Mouse (Mus musculus): Measurements from ENCODE around the gene Nphs1. TPM values are rescaled to one million over a fixed set of nuclear protein-coding genes. Genes with fewer than 3 reads are reported as not detected.
"Not testable (repeated sequence)": the region's sequence is repeated elsewhere in the genome, so short reads cannot be mapped to it uniquely, and the experiment has no call there.

The Nphs1 gene
- polyA plus RNA-seq, 1 experiment from 2014 or later, result 1.4 TPM

DNA sequence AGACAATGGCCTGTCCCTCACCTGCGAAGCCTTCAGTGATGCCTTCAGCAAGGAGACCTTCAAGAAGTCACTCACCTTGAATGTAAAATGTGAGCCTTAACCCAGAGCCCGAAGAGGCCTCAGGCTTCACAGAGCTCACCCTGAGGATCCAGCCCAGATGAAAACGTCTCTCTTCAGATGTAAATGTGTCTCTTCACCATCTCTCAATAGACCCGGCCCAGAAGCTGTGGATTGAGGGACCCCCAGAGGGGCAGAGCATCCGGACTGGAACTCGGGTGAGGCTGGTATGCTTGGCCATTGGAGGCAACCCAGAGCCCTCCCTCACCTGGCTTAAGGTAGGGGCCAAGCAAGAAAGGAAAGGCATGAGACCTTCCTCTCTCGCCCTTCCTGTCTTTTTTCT lies 5.5 kb downstream of the Nphs1 start:
- Histone ChIP-seq H3K4me1 (ENCODE audit: control insufficient read depth, insufficient read depth, low read length) (0 out of 2 replicates have a peak, but pooled peaks cover 1% of the 10 kb centered on the region), H3K27ac (replicated peaks; ENCODE audit: low read depth, low read length) (no peak overlapping the region), H3K9me3 (ENCODE audit: control insufficient read depth, low read length) (no peaks in the 10 kb centered on the region), H3K27me3 (ENCODE audit: control insufficient read depth, insufficient read depth, low read length) (peaks cover 76% of the 10 kb centered on the region), H3K4me2 (ENCODE audit: low read length) (no peak overlapping the region), H3K9ac (replicated peaks; ENCODE audit: low read length) (no peak overlapping the region), H3K36me3 (ENCODE audit: control insufficient read depth, insufficient read depth, low read length) (no peaks in the 10 kb centered on the region), H3K4me3 (replicated peaks; ENCODE audit: low read depth, low read length) (no peak overlapping the region)
- ATAC-seq (ENCODE audit: low FRiP score, low TSS enrichment) (no peak), DNase-seq (no peak)
- WGBS, result 17% methylated on average over 7 of the region's 7 CpGs

DNA sequence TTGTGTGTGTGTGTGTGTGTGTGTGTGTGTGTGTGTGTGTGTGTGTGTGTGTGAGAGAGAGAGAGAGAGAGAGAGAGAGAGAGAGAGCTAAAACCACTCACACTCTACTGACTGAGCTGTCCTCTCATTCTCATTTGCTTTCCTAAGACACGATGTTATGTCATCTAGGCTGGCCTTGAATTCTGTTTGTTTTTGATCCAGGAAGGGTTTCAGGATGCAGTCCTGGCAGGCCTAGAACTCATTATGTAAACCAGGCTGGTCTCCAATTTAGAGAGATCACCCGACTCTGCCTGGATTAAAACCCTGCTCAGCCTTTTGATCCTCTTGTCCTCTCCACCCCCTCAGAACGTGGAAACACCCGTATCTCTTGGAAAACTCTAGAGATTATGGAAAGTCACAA lies 5.9 kb downstream of the Nphs1 start:
- H3K27me3 ChIP-seq (ENCODE audit: control insufficient read depth, insufficient read depth, low read length), result peaks cover 78% of the 10 kb centered on the region
- H3K27ac ChIP-seq (replicated peaks; ENCODE audit: low read depth, low read length), result no peak overlapping the region
- H3K4me2 ChIP-seq (ENCODE audit: low read length), result no peak overlapping the region
- H3K4me3 ChIP-seq (replicated peaks; ENCODE audit: low read depth, low read length), result no peak overlapping the region
- ATAC-seq (ENCODE audit: low FRiP score, low TSS enrichment) (no peak), DNase-seq (no peak)
- no peaks in the 10 kb centered on the region for H3K9me3 ChIP-seq (ENCODE audit: control insufficient read depth, low read length)
- no peak overlapping the region for H3K9ac ChIP-seq (replicated peaks; ENCODE audit: low read length)
- H3K36me3 ChIP-seq (ENCODE audit: control insufficient read depth, insufficient read depth, low read length), result no peaks in the 10 kb centered on the region
- WGBS, result 7% methylated on average over 4 of the region's 4 CpGs
- no peaks in the 10 kb centered on the region for H3K4me1 ChIP-seq (ENCODE audit: control insufficient read depth, insufficient read depth, low read length)

GRCm38 (mm10) chr7:30464816-30465300 lies 6.7 kb downstream of the Nphs1 start:
- Histone ChIP-seq H3K4me1 (ENCODE audit: control insufficient read depth, insufficient read depth, low read length) (no peaks in the 10 kb centered on the region), H3K36me3 (ENCODE audit: control insufficient read depth, insufficient read depth, low read length) (no peaks in the 10 kb centered on the region), H3K27me3 (ENCODE audit: control insufficient read depth, insufficient read depth, low read length) (peaks cover 71% of the 10 kb centered on the region), H3K4me3 (replicated peaks; ENCODE audit: low read depth, low read length) (no peak overlapping the region), H3K9me3 (ENCODE audit: control insufficient read depth, low read length) (no peaks in the 10 kb centered on the region), H3K4me2 (ENCODE audit: low read length) (no peak overlapping the region), H3K9ac (replicated peaks; ENCODE audit: low read length) (no peak overlapping the region), H3K27ac (replicated peaks; ENCODE audit: low read depth, low read length) (no peak overlapping the region)
- 12% methylated on average over 6 of the region's 6 CpGs for WGBS
- ATAC-seq (ENCODE audit: low FRiP score, low TSS enrichment), result no peak
- no peak for DNase-seq

DNA sequence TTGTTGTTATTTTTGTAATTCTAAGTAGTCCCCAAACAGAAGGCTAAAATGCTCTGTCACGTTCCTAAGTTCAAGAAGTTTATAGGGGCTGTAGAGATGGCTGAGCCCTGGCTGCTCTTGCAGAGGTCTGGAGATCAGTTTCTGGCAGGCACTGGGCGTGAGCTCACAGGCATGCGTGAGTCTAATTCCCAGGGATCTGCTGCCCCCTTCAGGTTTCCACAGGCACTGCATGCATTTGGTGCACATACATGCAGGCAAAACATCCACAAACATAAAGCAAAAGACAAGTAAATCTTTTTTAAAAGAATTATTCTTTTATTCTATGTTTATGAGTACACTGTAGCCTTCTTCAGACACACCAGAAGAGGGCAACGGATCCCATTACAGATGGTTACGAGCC lies 14.3 kb downstream of the Nphs1 start:
- H3K9ac ChIP-seq (replicated peaks; ENCODE audit: low read length), result no peak overlapping the region
- WGBS, result 43% methylated on average over 5 of the region's 5 CpGs
- no peaks in the 10 kb centered on the region for H3K36me3 ChIP-seq (ENCODE audit: control insufficient read depth, insufficient read depth, low read length)
- no peak overlapping the region for H3K4me3 ChIP-seq (replicated peaks; ENCODE audit: low read depth, low read length)
- H3K4me1 ChIP-seq (ENCODE audit: control insufficient read depth, insufficient read depth, low read length), result 0 out of 2 replicates have a peak, but pooled peaks cover under 1% of the 10 kb centered on the region
- H3K9me3 ChIP-seq (ENCODE audit: control insufficient read depth, low read length), result no peaks in the 10 kb centered on the region
- H3K27me3 ChIP-seq (ENCODE audit: control insufficient read depth, insufficient read depth, low read length), result peaks cover 12% of the 10 kb centered on the region
- ATAC-seq (ENCODE audit: low FRiP score, low TSS enrichment) (no peak), DNase-seq (peak; percentile 57)
- no peak overlapping the region for H3K4me2 ChIP-seq (ENCODE audit: low read length)
- H3K27ac ChIP-seq (replicated peaks; ENCODE audit: low read depth, low read length), result no peak overlapping the region

DNA sequence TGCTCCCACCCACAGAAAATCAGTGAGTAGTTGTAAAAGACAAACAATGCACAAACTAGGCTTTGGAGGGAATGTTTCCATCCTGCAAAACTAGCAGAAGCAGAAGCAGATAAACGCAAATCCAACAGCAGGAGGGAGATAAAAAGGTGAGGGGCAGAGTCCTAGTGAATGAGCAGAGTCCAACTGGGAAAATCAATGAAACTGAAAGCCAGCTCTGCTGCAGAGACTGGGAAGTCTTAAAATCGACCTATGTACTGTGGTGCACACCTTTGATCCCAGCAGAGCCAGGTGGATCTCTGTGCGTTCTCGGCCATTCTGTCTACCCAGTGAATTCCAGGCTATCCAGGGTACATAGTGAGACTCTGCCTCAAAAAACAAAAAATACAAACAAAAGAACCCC lies 16.9 kb downstream of the Nphs1 start:
- H3K9ac ChIP-seq (replicated peaks; ENCODE audit: low read length), result no peak overlapping the region
- DNase-seq (no peak), ATAC-seq (ENCODE audit: low FRiP score, low TSS enrichment) (no peak)
- H3K4me3 ChIP-seq (replicated peaks; ENCODE audit: low read depth, low read length), result no peak overlapping the region
- no peaks in the 10 kb centered on the region for H3K9me3 ChIP-seq (ENCODE audit: control insufficient read depth, low read length)
- no peak overlapping the region for H3K4me2 ChIP-seq (ENCODE audit: low read length)
- no peak overlapping the region for H3K27ac ChIP-seq (replicated peaks; ENCODE audit: low read depth, low read length)
- no peaks in the 10 kb centered on the region for H3K27me3 ChIP-seq (ENCODE audit: control insufficient read depth, insufficient read depth, low read length)
- WGBS, result 69% methylated on average over 4 of the region's 4 CpGs
- H3K36me3 ChIP-seq (ENCODE audit: control insufficient read depth, insufficient read depth, low read length), result no peaks in the 10 kb centered on the region
- 0 out of 2 replicates have a peak, but pooled peaks cover 3% of the 10 kb centered on the region for H3K4me1 ChIP-seq (ENCODE audit: control insufficient read depth, insufficient read depth, low read length)

GRCm38 (mm10) chr7:30476136-30476535 lies 18.0 kb downstream of the Nphs1 start:
- not testable (repeated sequence) for H3K27ac ChIP-seq (replicated peaks; ENCODE audit: low read depth, low read length); H3K9me3 ChIP-seq (ENCODE audit: control insufficient read depth, low read length); ATAC-seq (ENCODE audit: low FRiP score, low TSS enrichment); H3K36me3 ChIP-seq (ENCODE audit: control insufficient read depth, insufficient read depth, low read length); H3K9ac ChIP-seq (replicated peaks; ENCODE audit: low read length); H3K4me1 ChIP-seq (ENCODE audit: control insufficient read depth, insufficient read depth, low read length); H3K4me3 ChIP-seq (replicated peaks; ENCODE audit: low read depth, low read length); H3K4me2 ChIP-seq (ENCODE audit: low read length); H3K27me3 ChIP-seq (ENCODE audit: control insufficient read depth, insufficient read depth, low read length); DNase-seq
- 87% methylated on average over 6 of the region's 7 CpGs for WGBS

GRCm38 (mm10) chr7:30477415-30478381 lies 19.6 kb downstream of the Nphs1 start:
- 7% methylated on average over 32 of the region's 32 CpGs for WGBS
- Histone ChIP-seq H3K9ac (replicated peaks; ENCODE audit: low read length) (peak overlapping the region; percentile 36), H3K36me3 (ENCODE audit: control insufficient read depth, insufficient read depth, low read length) (no peaks in the 10 kb centered on the region), H3K4me3 (replicated peaks; ENCODE audit: low read depth, low read length) (peak overlapping the region; percentile 31), H3K4me2 (ENCODE audit: low read length) (peak overlapping the region; percentile 56), H3K9me3 (ENCODE audit: control insufficient read depth, low read length) (no peaks in the 10 kb centered on the region), H3K27ac (replicated peaks; ENCODE audit: low read depth, low read length) (peak overlapping the region; percentile 70; the same call in 1 of the 2 replicates), H3K4me1 (ENCODE audit: control insufficient read depth, insufficient read depth, low read length) (0 out of 2 replicates have a peak, but pooled peaks cover 3% of the 10 kb centered on the region), H3K27me3 (ENCODE audit: control insufficient read depth, insufficient read depth, low read length) (no peaks in the 10 kb centered on the region)
- peak; percentile 77 for DNase-seq
- no peak for ATAC-seq (ENCODE audit: low FRiP score, low TSS enrichment)

GRCm38 (mm10) chr7:30484250-30484649 lies 26.1 kb downstream of the Nphs1 start:
- WGBS, result 18% methylated on average over 8 of the region's 8 CpGs
- Histone ChIP-seq H3K4me1 (ENCODE audit: control insufficient read depth, insufficient read depth, low read length) (no peaks in the 10 kb centered on the region), H3K27ac (replicated peaks; ENCODE audit: low read depth, low read length) (no peak overlapping the region), H3K9me3 (ENCODE audit: control insufficient read depth, low read length) (no peaks in the 10 kb centered on the region), H3K9ac (replicated peaks; ENCODE audit: low read length) (no peak overlapping the region), H3K36me3 (ENCODE audit: control insufficient read depth, insufficient read depth, low read length) (no peaks in the 10 kb centered on the region), H3K4me2 (ENCODE audit: low read length) (no peak overlapping the region), H3K27me3 (ENCODE audit: control insufficient read depth, insufficient read depth, low read length) (no peaks in the 10 kb centered on the region), H3K4me3 (replicated peaks; ENCODE audit: low read depth, low read length) (no peak overlapping the region)
- ATAC-seq (ENCODE audit: low FRiP score, low TSS enrichment) (no peak), DNase-seq (peak; percentile 36)
